Mouse (Mus musculus): ENCODE measurements around the gene Ddn.

Gene Ddn

DNA sequence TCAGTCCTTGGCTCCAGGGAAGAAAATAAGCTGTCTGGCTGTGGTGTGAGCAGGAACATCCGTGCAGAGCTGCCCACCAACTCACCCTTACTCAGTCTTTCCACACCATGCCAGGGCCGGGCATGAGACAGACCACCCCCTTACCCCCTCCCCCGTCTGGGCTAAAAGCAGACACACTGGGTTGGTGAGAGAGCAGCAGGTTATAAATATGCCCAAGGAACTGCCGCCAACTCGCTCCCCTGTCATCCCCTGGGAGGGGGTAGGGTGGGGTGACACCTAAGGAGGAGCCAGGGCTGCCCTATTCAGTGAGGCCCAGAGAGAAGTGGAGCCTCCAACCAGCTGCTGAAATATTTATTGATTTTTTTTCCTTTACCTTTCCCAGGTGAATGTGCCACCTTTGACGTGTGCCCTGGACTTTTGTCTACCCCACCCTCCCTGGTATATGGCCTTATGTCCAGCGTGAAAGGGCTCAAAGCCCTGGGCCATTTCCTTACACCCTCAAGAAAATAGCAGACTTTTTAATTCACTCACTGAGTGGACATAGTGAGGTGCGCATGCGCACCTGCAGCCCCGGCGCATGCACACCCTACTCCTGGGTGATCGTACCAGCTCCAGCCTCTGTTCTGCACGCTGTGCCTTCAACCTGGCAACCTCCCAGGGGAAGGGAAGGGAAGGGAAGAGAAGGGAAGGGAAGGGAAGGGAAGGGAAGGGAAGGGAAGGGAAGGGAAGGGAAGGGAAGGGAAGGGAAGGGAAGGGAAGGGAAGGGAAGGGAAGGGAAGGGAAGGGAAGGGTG lies 12.3 kb downstream of the Ddn start:
- DNase-seq = no peak

DNA sequence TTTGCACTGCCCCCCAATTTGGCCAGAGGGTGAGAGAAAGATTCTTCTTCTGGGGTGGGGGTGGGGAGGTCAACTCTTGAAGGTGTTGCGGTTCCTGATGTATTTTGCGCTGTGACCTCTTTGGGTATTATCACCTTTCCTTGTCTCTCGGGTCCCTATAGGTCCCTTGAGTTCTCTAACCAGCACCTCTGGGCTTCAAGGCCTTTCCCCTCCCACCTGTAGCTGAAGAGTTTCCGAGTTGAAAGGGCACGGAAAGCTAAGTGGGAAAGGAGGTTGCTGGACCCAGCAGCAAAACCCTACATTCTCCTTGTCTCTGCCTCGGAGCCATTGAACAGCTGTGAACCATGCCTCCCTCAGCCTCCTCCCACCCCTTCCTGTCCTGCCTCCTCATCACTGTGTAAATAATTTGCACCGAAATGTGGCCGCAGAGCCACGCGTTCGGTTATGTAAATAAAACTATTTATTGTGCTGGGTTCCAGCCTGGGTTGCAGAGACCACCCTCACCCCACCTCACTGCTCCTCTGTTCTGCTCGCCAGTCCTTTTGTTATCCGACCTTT lies 16.1 kb downstream of the Ddn start:
- no peak for DNase-seq

DNA sequence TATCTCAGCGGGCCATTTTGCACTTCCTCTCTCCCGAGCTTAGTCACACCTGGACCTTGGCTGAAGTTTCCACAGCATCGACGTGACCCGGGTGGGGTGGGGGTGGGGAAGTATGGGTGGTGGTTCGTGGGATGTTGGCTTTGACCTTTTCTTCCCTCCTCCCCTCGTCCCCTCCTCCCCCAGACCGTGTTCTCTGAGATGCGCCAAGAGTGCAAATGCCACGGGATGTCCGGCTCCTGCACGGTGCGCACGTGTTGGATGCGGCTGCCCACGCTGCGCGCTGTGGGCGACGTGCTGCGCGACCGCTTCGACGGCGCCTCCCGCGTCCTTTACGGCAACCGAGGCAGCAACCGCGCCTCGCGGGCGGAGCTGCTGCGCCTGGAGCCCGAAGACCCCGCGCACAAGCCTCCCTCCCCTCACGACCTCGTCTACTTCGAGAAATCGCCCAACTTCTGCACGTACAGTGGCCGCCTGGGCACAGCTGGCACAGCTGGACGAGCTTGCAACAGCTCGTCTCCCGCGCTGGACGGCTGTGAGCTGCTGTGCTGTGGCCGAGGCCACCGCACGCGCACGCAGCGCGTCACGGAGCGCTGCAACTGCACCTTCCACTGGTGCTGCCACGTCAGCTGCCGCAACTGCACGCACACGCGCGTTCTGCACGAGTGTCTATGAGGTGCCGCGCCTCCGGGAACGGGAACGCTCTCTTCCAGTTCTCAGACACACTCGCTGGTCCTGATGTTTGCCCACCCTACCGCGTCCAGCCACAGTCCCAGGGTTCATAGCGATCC lies 16.9 kb downstream of the Ddn start:
- no peak for DNase-seq

DNA sequence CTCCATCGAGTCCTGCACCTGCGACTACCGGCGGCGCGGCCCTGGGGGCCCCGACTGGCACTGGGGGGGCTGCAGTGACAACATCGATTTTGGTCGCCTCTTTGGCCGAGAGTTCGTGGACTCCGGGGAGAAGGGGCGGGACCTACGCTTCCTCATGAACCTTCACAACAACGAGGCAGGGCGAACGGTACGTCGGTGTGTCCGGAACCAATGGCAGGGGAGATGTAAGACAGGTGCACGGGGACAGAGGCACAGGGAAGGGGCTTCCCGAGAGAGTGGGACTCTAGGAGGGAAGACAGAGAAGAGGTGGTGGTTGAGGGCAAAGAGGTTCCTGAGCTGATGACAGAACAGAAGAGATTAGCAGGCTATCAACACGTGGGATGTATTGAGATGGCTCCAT lies 17.5 kb downstream of the Ddn start:
- DNase-seq = no peak

DNA sequence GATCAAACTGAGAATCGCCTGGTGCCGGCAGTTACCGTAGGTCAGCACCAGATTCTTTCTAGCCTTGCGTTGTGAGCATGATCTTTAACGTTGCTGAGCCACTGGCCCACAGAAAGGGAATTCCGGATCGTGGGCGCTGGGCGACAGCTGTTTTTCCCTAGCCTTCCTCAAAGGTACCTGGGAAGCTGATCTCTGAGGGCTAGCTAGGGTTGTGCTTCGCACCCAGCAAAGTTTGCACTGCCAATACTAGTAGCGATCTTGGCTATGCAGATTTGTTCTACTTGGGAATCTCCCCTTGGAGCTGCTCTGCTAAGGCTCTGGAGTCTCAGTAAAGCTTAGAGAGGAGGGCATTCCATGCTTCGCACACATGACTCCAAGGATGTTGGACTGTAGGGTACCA lies 18.1 kb downstream of the Ddn start:
- no peak for DNase-seq

DNA sequence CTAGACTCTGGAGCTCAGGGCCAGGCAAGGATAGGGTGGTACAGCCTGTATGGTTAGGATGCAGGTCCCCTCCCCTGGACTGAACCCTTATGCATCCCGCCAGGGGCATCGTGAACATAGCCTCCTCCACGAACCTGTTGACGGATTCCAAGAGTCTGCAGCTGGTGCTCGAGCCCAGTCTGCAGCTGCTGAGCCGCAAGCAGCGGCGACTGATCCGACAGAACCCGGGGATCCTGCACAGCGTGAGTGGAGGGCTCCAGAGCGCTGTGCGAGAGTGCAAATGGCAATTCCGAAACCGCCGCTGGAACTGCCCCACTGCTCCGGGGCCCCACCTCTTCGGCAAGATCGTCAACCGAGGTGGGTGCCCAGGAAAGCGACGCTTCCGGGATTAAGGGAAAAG lies 18.5 kb downstream of the Ddn start:
- DNase-seq = no peak

DNA sequence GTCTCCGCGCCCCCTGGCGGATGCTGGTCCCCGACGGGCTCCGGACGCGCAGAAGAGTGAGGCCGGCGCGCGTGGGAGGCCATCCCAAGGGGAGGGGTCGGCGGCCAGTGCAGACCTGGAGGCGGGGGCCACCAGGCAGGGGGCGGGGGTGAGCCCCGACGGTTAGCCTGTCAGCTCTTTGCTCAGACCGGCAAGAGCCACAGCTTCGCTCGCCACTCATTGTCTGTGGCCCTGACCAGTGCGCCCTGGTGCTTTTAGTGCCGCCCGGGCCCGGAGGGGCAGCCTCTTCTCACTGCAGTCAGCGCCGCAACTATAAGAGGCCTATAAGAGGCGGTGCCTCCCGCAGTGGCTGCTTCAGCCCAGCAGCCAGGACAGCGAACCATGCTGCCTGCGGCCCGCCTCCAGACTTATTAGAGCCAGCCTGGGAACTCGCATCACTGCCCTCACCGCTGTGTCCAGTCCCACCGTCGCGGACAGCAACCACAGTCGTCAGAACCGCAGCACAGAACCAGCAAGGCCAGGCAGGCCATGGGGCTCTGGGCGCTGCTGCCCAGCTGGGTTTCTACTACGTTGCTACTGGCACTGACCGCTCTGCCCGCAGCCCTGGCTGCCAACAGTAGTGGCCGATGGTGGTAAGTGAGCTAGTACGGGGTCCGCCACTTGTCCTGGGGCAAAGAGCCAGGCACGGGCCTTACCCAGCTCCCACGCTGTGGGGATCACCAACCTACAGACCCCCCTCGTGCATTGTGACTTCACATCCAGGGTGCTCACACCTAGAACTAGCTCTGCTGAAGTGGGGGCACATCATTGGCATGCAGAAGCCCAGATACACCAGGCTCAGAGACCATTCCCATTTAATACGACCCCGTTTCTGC lies 19.4 kb downstream of the Ddn start, which contains the start of gene Wnt1:
Wnt1 (plus strand) TSS at position 197 of the 875 bp plus-strand sequence.
- DNase-seq = no peak

DNA sequence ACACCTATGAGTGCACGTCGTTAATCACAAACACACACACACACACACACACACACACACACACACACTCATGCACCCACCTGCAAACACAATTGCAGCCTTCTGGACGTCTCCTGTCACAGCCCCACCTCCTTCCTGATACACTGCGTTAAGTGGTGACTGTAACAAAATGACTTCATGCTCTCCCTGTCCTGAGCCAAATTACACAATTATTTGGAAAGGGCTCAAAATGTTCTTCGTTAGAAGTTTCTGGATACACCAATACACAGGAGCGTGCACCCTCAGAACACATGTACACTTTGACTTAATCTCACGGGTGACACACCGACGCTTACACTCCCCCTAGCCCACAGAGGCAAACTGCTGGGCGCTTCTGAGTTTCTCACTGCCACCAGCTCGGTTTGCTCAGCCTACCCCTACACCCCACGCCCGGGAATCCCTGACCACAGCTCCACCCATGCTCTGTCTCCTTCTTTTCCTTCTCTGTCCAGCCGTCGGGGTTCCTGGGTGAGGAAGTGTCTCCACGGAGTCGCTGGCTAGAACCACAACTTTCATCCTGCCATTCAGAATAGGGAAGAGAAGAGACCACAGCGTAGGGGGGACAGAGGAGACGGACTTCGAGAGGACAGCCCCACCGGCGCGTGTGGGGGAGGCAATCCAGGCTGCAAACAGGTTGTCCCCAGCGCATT lies 20.2 kb downstream of the Ddn start:
- DNase-seq = no peak

DNA sequence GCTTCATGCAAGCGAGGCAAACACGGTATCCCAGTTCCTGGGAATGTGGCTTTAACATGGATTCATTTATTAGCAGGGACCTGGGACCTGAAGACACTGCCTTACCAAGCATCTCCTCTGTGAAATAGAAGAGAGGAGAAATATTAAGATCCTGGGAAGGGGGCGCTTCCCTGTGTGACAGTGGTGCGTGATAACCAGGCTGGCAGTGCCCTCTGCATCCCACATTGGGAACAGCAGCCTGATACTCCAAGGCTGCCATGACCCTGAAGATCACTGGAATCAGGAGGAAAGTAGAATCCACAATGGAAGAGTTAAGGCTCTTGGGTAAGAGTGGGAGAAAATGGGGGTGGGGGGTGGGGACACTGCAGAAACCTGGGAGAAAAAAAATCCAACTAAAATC lies 21.4 kb downstream of the Ddn start:
- no peak for DNase-seq

DNA sequence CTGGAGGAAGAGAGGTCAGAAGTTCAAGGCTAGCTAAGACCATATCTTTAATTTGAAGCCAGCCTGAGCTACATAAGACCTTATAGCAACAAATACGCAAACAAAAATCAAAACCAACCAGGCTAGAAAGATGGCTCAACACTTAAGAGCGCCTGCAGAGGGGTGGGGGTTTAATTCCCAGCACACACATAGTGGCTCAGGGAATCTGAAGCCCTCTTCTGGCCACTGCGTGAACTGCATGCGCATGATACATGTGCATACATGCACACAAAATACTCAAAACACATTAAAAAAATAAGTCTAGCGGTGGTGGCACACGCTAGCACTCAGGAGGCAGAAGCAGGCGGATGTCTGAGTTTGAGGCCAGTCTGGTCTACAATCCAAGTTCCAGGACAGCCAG lies 23.5 kb downstream of the Ddn start:
- no peak for DNase-seq

DNA sequence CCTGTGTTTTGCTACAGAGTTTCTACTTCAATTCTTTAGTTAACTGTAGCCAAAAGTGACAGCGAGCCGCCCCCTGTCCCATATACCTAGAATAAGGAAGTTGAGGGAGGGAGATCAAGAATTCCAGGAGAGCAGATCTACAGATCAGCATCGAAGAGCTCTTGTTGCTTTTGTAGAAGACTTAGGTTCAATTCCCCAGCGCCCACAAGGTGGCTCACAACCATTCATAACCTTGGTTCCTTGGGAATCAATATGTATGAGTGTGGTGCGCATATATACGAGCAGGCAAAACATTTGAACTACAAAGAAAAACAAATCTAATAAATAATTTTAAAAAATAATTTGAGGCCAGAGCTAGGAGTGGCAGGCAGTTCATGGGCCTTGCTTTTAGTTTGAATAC lies 28.1 kb downstream of the Ddn start:
- DNase-seq = no peak

DNA sequence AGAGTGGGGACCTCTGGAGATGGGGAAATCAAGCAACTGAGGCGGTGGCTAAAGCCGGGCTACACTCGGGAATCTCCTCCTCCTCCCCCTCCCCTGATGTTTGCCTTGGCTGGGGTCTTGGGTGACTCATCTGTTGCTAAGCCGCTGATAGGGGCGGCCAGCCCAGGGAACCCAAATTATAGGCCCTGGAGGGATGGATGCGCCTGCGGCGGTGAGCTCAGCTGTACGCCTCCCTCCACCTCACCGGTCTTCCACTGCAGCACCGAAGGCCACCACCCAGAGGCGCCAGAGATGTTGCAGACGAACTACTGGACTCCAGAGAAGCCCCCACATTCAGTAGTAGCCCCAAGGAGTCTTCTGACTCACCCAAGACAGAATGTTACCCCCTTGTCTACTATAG lies 28.7 kb downstream of the Ddn start:
- no peak for DNase-seq

DNA sequence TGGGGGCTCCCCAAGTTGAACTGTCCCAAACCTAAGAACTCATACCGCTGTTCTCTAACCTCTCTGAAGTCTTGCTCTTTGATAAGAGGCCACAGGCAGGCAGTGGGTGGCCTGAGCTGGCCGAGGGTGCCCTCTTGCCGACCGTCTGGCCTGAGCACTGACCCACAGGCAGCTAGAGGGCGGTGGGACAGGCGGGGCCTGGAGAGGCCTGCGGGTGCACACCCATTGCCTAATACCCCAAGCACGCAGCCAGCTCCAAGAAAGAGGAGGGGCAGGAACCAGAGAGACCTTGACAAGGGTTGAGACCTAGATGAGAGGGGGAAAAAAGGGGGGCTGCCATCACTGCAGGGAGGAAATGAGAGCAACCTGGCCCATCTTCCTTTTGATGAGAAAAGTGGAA lies 29.2 kb downstream of the Ddn start:
- no peak for DNase-seq

DNA sequence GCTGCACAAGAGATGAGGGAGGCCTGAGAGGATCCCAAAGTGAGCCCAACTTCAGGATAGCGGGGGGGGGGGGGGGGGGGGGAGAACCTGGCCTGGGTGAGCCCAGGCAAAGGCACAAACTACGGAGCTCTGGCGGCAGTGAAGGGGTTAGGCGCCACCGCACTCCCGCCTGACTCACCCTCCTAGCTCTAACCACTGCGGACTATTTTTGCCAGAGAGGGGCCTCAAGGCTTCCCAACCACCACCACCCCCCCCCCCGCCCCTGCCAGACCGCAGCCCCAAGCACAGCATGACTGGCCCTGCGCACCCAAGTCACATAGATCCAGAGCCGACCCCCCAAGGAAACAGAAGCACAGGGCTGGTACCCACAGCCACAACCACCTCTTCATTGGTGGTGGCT lies 30.5 kb downstream of the Ddn start:
- no peak for DNase-seq

DNA sequence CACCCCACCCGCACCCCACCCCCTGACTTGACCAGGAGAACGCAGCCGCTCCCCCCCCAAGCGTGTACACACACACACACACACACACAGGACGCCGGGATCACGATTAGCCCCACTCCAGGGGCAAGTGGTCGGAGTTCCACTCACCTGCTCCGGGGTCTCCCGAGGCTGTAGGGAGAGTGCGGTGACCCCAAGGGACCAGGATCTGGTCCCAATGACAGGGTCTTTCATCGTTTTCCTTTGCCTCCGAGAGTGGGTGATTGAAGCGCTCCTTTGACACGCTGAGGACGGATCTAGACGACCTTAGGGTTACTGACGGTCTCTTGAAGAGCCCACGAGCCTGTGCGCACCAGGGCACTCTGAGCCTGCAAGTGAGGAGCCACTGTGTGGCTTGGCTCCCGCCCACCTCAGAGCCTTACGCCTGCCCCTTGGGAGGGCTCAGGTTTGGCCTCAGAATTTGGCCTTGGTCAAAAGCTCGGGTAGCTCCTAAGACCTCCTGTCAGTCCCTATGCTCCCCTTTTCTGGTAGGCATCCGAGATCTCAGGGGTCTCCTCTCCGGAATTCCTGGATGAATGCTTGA lies 31.0 kb downstream of the Ddn start:
- DNase-seq = no peak

DNA sequence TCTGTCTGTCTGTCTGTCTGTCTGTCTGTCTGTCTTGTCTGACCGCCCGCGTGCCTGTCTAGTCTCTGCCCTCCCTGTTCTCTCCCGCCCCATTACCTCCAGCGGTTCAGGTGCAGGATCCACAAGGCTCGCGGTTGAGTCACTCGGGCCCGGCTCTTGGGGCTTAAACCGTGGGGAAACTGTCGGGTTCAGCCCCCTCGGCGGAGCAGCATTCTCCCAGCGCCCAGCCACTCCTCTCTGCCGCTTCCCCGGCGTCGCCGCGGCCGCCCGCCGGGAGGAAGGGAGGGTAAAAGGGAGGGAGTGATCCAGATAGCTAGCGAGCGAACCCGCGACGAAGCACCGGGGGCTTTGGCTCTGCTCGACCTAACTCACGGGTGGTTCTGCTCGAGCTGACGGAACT lies 31.5 kb downstream of the Ddn start, which contains the start of gene Wnt10b:
Wnt10b (minus strand) TSS at position 389 of the 400 bp plus-strand sequence.
- DNase-seq = no peak

DNA sequence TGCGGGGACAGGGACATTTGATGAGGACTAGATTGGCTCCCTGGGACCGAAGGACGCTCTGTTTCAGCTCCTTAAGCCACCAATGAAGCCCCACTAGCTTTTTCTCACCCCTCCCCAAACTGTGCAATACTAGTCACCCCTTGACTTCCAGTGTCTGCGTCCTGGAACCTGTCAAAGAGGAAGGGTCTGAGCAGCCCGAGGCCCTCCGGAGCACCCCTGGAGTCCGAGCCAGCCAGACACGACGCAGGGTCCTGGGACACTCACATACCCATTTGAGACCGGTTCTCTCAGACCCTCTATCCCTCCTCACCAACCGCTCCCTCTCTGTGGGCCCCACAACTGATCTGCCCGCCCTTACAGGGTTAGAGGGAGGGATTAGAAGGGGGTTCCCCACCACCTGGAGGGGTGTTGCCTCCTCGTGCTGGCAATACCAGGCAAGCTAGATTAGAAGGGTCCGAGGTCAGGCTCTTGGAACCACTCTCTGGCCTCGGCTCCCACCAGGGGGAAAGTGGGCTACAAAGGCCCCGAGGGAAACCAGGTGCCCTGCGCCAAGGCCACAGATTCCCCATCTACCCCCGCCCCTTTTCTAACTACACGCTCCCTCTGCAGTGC lies 32.2 kb downstream of the Ddn start:
- DNase-seq = no peak

DNA sequence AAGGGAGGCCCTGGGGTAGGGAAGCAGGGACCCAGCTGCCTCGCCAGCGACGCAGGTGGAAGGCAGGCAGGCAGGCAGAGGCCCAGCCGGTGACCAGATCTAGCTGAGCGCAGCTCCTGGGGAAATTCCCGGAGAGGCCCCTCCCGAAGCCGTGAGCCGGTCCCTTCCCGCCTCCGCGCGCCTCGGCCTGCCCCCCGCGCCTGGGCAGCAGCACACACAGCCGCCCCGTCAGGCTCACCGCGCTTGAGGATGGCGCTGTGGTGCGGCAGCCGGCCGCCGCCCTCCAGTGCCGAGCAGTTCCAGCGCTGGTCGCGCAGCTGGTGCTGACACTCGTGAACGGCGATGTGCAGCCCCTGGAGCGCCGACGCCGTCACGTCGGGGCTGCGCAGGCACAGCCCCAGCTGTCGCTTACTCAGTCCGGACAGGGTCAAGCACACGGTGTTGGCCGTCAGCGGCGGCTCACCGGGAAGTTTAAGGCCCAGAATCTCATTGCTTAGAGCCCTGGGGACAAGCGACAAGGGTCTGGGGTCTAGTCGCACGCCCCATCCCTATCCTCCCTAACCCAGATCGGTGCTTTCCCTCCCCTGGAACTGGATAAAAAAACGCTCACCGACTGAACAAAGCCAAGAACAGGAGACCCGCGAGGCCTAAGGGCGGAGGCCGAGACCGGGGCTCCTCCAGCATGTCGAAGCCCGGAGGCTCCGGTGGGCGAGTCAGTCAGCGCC lies 32.8 kb downstream of the Ddn start:
- no peak for DNase-seq

DNA sequence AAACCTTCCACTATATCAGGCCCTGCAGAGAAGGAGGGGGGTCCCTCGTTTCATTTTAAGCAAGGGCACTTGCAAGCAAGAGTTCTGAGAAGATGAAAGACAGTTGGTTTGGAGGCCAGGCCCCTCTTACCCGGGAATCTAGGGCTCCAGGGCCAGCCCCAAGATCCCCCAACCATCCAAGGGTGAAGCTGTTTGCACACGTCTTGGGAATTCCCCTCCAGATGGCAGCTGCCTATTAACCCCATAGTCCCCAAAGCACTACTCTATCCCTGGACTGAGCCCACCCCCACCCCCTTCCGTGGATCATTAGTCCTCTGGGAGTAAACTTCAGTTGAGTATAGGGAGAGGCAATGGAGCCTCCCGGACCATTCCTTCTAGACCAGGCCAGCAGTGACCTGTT lies 33.8 kb downstream of the Ddn start:
- DNase-seq = no peak

DNA sequence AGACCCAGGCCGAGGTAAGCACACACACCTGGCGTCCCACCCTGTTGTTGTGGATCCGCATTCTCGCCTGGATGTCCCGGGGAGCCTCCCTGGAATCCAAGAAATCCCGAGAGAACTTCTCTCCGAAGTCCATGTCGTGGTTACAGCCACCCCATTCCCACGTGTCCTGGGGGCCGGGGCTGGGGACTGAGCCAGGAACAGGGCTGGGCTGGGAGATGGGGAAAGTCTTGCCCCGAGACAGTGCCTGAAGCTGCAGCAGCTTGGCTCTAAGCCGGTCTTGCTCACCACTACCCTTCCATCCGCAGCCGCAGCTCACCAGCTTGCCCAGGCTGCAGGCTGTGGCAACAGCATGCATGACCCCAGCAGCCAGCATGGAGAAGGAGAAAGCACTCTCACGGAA lies 35.2 kb downstream of the Ddn start:
- DNase-seq = no peak
